20 mouse cellular contexts compared by ENCODE assay signal in genomic region chr12:40634169-40634568, GRCm38 (mm10).
"Had no signal": no experiment of that assay in that cellular context is flagged by ENCODE, and none has a peak within 500 bp of the region (broad histone marks: within the 10 kb centered on the region; RNA-seq: fewer than 3 reads in every experiment).

No protein-coding gene starts in this region.

- H3K9ac ChIP-seq: liver, embryonic 13.5 days; liver, embryonic 15.5 days; liver, postnatal 0 days; lung, embryonic 15.5 days; midbrain, embryonic 12.5 days; midbrain, embryonic 15.5 days had no signal

- H3K4me1 ChIP-seq: liver, embryonic 13.5 days; liver, embryonic 15.5 days; lung, embryonic 15.5 days; megakaryocyte, embryonic 14.5 days; midbrain, embryonic 12.5 days; midbrain, embryonic 15.5 days had no signal

- H3K9me3 ChIP-seq: liver, embryonic 13.5 days; liver, embryonic 15.5 days; lung, embryonic 15.5 days; megakaryocyte, embryonic 14.5 days; midbrain, embryonic 12.5 days; midbrain, embryonic 15.5 days had no signal

- DNase-seq: liver, embryonic 13.5 days; liver, postnatal 0 days; lung, adult 2 months; lung, postnatal 14 days; lung, postnatal 36 days; retina, postnatal 1 day; right cerebral cortex, adult 18-20 months; right cerebral cortex, postnatal 25 days; right cerebral cortex, postnatal 4 days; spleen, adult 18-20 months; thymus, adult 18-20 months; thymus, postnatal 14 days; thymus, postnatal 36 days had no signal

- H3K27ac ChIP-seq: liver, embryonic 13.5 days; liver, embryonic 15.5 days; lung, embryonic 15.5 days; macrophage; midbrain, embryonic 12.5 days; midbrain, embryonic 15.5 days had no signal

- H3K4me3 ChIP-seq: liver, embryonic 13.5 days; liver, embryonic 15.5 days; lung, embryonic 15.5 days; megakaryocyte, embryonic 14.5 days; midbrain, embryonic 12.5 days; midbrain, embryonic 15.5 days had no signal

- H3K27me3 ChIP-seq: liver, embryonic 13.5 days; liver, embryonic 15.5 days; lung, embryonic 15.5 days; megakaryocyte, embryonic 14.5 days; midbrain, embryonic 12.5 days; midbrain, embryonic 15.5 days had no signal

- H3K36me3 ChIP-seq: liver, embryonic 13.5 days; liver, embryonic 15.5 days; lung, embryonic 15.5 days; midbrain, embryonic 12.5 days; midbrain, embryonic 15.5 days had no signal

- ATAC-seq: liver, postnatal 0 days; lung, postnatal 0 days; midbrain, embryonic 15.5 days had no signal

- H3K4me2 ChIP-seq: liver, embryonic 13.5 days; liver, embryonic 15.5 days; lung, embryonic 15.5 days; midbrain, embryonic 12.5 days; midbrain, embryonic 15.5 days had no signal
